Mouse (Mus musculus) testis, adult 2 months (tissue): ENCODE results near the gene Ahnak2.

ENCODE experiments used
- CTCF ChIP-seq: fragments of 200-500 bp; IDR thresholded peaks from 2 replicates; pipeline ENCODE4 v1.5.1; 2012; ENCODE audit warnings: low read depth, mild to moderate bottlenecking, inconsistent platforms, low read length, moderate library complexity; ENCODE audit not compliant: control insufficient read depth, insufficient read depth, insufficient replicate concordance
- POLR2A ChIP-seq: fragments of 200-500 bp; IDR thresholded peaks from 2 replicates; pipeline ENCODE4 v1.6.1; 2012; ENCODE audit warnings: low read depth, mild to moderate bottlenecking, inconsistent platforms, low read length, moderate library complexity; ENCODE audit not compliant: control insufficient read depth

DNA sequence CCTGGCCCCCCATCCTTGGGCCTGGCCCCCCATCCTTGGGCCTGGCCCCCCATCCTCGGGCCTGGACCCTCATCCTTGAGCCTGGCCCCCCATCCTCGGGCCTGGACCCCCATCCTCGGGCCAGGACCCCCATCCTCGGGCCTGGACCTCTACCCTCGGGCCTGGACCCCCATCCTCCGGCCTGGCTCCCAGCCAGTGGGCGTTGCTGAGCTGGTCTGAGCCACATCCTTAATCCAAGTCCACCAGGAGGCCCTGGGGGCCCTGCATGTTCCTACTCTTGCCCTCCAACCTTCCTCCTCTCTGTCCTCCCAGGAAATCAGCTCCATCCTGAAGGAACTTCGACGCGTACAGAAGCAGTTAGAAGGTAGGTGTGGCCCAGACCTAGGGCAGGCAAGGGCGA, 58.2 kb downstream of the Ahnak2 start:
- TF ChIP-seq POLR2A, result no peak
- no peak for TF ChIP-seq CTCF
